Mouse (Mus musculus) hematopoietic stem cell, adult 5-6 weeks (primary cell): ENCODE measurements around the gene Rabep1. TPM values are rescaled to one million over a fixed set of nuclear protein-coding genes. Genes with fewer than 3 reads are reported as not detected.

Experiments
- ATAC-seq, 2 experiments: fragments of 125-278 bp in 1 of 2; replicated peaks in 1 of 2; 2 replicates each; pipeline ENCODE4 v1.8.0; 2016 to 2017; ENCODE audit warnings: inconsistent platforms in 2 of 2, mild to moderate bottlenecking in 2 of 2, moderate number of reproducible peaks in 2 of 2, low read depth in 1 of 2, moderate TSS enrichment in 1 of 2; ENCODE audit not compliant: low FRiP score in 2 of 2, poor library complexity in 2 of 2, severe bottlenecking in 2 of 2, insufficient read depth in 1 of 2, low TSS enrichment in 1 of 2
- total RNA-seq: library from RNA; stranded (forward); fragments of 172-1452, 232-1000 nt; gene quantifications from 2 replicates; pipeline ENCODE4 v1.2.3, GENCODE M21; 2017

Gene Rabep1
- total RNA-seq, 1 experiment from 2014 or later: 75.9 TPM

DNA sequence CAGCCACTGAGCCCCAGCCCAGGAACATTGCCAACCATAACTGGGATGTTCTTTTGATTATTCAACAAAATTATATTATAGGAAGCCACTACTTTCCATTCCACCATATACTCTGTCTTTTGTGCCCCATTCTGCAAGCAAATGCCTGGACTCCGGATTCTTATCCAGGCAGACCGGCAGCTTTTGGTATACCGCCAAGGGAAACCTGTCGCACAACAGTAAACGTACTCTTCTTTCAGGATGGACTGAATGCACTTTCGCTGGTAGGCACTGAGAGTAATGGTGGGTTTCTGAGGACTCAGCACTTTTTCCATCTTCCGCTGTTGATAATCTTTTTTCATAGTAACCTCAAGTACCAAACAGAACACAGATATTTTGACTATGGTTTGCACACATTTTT is 99.1 kb downstream of the Rabep1 start:
- ATAC-seq: no peak

DNA sequence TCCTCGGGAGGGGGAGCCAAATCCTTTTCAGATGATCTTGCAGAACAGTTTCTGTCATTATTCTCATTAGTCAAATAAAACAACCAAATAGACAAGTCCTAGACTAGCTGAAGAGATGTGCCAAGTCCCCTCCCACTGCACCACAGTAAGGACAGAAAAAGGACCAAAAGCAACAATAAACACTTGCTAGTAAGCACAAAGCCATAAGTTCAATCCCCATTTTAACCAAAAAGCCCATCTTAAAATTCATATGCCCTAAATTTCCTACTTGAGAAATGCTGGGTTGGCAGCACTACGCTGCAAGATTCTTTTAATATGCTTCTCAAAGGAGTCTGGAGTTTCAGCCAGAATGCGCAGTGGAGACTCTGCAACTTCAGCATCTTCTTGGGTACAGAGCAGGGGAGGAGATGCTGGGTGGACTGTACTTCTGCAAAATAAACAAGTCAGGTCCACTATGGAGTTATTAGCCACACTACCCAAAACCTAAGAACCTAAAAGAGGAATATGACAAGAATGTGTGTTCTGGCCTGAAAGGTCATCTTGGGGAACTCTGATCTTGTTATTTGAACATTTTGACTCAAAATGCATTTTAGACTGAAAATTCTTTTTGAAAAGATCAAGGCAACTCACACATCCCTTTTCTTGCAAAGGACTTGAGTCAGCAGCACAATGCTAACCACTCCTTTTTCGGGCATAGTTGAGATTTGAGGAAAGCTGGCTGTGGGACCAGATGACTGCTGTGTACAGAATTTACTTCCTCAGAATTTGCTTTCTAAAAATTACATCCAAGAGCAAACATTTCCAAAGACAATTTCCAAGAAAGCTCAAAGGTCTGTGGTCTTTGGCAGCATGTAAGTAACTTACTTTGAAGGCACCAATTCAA is 100.6 kb downstream of the Rabep1 start:
- no peak for ATAC-seq

DNA sequence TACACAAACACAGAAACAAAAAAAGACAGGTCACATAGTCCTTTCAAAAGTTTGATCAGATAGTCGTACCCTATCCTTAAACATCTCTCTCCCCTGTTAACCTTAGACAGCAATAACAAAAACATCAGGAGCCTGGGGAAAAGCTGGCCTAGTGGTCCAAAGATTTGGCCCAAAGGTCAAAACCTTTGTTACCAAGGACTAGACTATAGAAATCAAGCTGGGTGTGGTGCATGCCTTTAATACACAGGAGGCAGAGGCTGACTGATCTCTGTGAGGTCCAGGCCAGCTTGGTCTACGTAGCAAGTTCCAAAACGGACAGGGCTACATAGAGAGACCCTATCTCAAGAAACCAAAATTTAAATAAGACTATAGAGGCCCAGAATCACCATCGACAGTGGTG is 110.1 kb downstream of the Rabep1 start:
- no peak for ATAC-seq

DNA sequence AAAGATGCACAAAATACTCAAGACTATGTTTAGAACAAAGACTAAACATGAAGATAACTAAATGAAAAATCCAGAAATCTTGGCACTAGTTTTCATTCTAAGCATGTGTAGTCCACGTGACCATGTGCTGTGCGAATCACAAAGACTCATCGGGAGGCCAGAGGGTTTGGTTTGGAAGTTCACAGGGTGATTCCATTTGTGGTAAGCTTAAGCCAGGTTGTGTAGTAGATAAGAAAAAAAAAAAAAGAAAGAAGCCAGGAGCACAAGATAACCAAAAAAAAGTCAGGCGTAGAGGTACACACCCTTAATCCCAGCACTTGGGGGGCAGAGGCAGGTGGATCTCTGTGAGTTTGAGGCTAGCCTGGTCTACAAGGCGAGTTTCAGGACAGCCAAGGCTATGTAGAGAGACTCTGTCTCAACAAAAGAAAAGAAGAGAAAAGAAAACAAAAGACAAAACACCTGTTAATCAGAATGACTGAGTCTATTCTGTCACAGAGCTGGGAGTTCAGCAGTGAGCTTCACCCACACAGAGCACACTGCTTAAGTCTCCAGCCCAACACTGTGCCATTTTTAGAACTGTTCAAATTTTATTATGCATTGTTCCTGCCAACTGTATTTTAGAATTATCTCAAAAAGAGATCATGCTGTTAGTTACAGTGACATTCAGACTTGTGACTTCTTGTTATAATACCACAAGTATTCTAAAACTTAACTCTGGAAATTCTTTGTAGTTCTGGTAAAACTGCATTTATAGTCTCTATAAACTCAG is 116.4 kb downstream of the Rabep1 start:
- ATAC-seq: no peak

DNA sequence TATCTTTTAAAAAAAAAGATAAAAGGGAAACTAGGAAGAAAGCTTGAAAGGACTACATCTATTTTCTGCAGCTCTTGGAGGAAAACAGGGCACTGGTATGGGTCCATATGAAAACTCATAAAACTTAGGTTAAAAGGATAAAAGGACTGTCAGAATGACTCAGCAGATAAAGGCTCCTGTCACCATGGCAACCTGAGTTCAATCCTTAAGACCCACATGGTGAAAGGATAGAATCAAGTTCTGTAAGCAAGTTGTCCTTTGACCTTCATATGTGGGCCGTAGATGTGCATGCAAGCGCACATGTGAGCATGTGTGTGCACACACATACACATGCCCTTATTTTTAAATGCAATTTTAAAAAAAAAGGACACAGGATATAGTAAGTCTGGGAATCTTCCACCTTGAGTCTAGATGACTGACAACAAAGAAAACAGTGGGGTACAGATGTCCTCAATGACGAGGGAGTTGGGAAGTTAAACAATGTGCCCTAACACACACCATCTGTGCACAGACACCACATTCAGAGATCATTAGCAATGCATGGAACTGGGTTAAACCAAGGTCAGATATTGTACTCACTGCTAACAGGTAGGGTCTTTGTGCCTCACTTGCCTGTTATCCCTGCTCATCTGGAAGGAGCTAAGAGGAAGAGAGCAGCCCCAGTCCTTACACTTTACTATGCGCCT is 119.8 kb downstream of the Rabep1 start:
- no peak for ATAC-seq

DNA sequence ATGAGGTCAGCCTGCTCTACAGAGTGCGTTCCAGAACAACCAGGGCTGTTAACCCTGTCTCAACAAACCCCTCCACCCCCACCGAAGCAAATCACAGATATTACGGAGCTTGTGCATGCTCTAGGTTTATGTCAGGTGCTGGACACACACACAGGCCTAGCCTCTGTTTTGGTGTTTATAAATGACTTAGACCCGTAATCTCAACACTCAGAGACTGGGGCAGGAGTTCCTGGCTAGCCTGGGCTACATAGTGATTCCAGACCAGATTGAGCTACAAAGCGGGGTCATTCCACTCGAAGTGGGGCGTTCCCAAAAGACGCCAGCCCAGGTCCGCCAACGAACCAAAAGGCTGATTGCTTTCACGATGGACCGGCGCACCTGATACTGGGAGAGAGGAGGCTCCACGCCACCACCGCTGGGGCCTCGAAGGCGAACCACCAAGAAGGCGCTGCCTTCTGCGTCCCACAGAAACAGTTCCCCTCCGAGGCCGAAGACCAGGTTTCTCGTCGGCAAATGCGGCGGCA is 124.8 kb downstream of the Rabep1 start:
- ATAC-seq: peak; percentile 3 to 26; a peak in 2 of 4 replicates

DNA sequence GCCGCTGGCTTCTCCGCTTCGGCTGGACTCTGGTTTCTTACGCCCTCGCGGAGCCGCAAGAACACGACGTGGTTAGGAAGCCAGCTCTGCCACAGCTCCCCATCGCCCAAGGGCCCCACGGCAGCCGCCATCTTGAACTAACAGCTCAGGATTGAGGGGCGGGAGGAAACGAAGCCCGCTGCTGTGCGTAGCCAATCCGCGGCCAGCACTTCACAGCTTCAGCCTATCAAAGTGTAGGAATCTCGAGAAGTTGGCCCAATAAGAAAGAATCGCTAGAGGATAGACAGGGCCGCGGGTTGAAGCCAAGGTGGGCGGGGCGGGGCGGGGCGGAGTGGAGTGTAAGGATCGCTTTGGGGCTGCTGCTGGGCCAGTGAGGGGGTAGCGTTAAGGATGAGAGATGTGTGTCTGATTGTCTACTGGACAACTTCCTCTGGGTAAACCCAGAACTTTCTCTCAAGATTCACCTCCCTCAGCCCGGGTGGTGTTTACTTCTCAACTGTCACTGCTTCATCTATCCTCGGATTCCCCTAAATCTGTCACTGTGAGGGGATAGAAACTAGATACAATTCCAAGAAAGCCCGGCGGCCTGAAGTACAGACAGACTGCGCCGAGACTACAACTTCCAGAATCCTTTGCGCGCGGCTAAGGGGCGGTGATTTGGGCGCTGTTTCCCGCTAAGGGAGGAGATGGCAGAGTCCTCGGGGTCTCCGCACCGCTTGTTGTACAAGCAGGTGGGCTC is 125.4 kb downstream of the Rabep1 start, which contains the start of the genes Nup88 and Rpain:
TSS of gene Nup88 (minus strand) at position 153 of the 739 bp plus-strand sequence.
TSS of gene Rpain (plus strand) at position 393 of the 739 bp plus-strand sequence.
- peak; percentile 90 to 91 for ATAC-seq

DNA sequence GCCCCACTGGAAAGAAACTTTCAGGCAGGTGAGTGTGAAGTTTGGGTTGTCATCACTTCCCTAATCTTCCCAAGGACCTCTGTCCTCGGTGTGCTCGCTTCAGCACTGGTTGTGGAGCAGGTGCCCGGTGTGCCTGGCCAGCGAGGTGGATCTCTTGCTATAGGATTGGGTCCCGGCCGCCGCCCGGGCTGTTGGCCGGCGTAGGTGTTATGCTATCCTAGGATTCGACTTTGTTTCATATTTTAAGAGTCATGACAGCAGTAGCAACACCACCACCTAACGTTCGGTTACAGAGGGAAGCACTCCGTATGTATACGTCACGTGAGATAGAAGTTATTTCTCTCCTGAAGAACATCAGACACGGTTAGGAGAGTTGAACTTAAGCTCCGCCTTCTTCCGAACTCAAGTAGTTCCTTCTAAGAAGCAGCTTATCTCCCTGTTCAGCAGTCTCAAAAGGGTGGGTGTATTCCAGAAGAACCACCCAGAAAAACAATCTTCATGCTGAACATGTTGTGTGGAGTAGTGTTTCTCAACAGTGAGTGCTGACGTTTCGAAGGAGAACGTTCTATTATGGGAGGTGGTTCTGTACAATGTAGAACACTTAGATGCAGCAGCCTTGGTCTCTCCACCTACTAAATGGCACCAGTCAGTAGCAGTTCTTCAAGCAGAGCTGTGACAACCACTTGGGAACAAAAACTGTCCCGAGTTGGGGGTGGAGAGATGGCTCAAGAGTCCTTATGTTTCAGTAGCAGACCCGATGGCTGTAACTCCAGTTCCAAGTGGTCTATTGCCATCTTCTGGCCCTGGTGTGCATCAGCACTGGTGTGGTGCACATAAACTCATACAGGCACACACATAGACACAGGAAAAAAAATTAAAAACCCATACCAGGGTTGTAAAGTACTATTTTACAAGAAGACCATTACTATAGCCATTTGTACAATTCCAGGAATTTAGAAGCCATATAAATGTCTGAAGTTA is 126.3 kb downstream of the Rabep1 start:
- ATAC-seq: peak; percentile 27 to 29

DNA sequence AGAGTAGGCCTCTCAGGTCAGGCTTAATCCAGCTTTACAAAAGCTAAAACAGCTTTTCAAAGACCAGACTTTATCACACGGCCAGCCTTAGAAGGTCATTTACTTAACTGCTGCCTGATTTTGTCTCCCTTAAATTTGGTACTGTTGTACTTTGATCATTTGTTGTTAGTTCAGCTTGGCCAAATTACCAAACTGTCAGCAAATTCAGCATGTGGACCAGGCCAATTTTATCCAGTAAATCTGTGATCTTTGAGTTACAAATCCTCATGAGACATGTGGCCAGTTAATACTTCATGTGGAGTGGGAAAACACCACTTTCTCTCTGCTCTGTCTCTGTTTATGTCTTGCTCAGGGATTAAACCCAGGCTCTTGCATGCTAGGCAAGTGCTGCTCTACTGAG is 128.0 kb downstream of the Rabep1 start:
- ATAC-seq: no peak

DNA sequence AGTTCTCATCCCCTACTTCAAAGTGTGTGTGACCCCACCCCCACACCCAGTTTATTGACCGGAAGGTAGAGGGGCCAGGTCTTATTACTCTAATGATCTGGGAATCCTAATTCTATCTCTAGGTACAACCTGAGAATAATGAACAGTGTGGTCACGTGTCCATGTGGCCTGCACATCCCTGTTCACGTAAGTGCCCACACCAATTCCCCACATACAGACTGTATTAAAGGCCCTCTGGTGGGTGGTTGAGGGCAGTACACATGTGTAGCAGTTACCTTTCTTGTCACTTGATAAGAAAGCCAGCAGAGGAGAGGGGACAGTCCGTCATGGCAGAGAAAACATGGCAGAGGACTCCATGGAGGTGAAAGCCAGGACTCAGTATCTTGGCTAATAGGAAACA is 129.4 kb downstream of the Rabep1 start:
- ATAC-seq: no peak

DNA sequence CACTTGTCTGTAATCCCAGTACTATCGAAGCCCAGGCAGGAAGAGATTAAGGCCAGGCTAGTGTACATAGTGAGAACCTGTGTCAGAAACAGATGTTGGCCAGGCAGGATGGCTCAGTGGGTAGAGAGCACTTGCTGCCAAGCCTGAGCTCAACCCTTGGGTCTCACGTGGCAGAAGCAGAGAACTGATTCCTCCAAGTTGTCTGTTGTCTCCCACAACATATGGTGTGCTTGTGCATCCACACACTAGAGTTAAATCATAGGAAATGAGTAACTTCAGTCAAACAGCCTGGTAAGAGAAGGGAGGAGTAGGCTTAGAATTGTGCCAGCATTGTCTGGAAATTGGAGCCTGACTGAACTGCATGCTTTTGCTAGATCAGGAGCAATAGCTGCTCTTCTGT is 130.6 kb downstream of the Rabep1 start:
- ATAC-seq: no peak

DNA sequence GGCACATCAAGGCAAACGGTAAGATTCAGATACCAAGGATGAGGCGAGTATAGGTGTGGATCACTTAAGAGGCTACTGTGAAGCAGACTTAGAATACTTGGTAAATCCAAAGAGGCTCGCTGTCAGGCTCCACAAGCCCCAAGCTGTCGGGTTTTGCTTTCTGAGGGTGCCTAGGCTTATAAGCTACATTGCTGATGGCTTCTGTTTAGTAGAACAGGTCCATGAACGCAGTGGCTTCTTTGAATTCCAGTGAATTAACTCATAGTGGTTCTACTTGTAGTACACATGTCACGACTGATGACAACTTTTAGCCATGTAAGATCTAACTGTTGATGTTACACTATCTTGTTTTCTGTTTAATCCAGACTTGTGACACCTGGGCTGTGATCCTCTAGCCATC is 132.7 kb downstream of the Rabep1 start:
- no peak for ATAC-seq

DNA sequence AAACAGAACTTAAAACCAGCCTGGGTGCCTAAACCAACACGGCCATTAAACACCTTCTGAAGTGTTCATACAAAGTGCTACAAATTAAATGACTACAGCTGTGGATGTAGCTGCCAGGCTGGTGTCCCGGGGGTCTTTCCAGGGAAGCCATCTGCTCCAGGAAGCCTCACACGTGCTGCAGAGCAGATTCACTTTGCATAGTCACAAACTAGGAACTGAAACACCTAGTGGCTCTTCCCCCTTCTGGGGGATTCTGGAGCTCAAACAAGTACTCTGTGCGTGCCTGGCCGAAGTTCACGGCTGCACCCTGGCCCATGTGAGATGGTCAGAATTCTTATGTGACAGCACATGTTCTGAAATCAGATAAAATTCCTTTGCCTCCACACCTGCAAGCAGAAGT is 135.7 kb downstream of the Rabep1 start:
- ATAC-seq: no peak

DNA sequence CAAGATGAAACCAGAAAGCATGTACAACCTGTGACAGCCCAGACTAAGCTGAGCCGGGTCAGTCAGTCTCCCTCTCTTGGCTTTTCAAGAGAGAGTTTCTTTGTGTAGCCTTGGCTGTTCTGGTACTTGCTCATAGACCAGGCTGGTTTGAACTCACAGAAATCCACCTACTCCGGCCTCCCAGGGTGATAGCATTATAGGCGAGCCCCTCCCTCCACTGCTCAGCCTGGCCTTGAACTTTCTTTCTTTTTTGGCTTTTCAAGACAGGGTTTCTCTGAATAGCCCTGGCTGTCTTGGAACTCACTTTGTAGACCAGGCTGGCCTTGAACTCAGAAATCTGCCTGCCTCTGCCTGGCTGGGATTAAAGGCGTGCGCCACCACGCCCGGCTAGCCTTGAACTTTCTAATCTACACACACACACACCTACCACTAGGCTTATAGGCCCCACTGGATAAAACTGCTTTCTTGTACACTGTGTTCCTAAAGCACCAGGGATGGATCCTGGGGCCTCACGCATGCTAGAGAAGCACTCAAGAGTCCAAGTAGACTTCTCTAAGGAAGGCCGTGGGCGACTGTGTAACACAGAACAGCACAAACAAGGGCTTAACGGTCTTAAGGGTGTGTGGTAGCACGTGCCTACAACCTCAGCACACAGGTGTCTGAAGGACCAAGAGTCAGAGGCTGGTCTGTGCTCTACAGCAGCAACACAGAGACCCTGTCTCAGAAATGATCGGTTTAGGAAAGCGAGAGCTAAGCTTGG is 136.4 kb downstream of the Rabep1 start:
- ATAC-seq: no peak

DNA sequence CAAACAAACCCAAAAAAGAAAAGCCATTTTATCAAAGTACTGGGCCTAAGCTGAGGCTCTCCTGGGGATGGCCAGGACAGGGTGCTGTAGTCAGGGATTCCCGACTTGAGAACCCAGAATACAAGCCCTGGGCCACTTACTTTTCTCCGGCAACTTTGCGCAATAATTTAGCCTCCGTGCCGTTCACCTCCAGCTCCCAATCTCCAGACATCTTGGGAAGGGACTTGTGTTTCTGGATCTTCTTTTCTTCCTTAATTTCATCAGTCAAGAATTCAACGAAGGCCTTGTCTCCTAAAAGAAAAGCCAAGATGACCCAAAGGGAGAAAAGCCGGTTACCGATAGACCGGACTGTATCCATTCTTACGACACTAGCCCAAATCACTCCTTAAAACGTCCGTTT is 137.5 kb downstream of the Rabep1 start:
- no peak for ATAC-seq
